Mouse (Mus musculus): Measurements from ENCODE around the gene Olfr1377. TPM values are rescaled to one million over a fixed set of nuclear protein-coding genes. Genes with fewer than 3 reads are reported as not detected.

Gene Olfr1377
- total RNA-seq, 2 experiments from 2014 or later, result not detected

Other genes starting within 250 kb of the Olfr1377 start
- 1 to 10 TPM; 3.8 to 5.0 TPM for gene Zfp354c, start 154.2 kb upstream of the Olfr1377 start, total RNA-seq (2021)
- gene Zfp879, start 140.4 kb upstream of the Olfr1377 start, total RNA-seq (2021), result 1 to 10 TPM; 1.5 to 1.6 TPM
- gene Grm6, start 131.3 kb upstream of the Olfr1377 start, total RNA-seq (2021), result not detected
- gene Zfp454, start 94.3 kb upstream of the Olfr1377 start, total RNA-seq (2021), result 1 to 10 TPM; 1.1 to 1.3 TPM
- 1 to 10 TPM; 3.1 TPM for gene Zfp2, start 65.8 kb upstream of the Olfr1377 start, total RNA-seq (2021)
- gene Zfp354b, start 50.3 kb upstream of the Olfr1377 start, total RNA-seq (2021), result 1 to 10 TPM; 1.4 TPM
- not detected for gene 4933414I15Rik, start 38.2 kb upstream of the Olfr1377 start, total RNA-seq (2021)
- not detected for gene Prop1, start 28.2 kb upstream of the Olfr1377 start, total RNA-seq (2021)
- not detected for gene Olfr1378, start 15.4 kb upstream of the Olfr1377 start, total RNA-seq (2021)
- not detected for gene Olfr51, start 21.6 kb downstream of the Olfr1377 start, total RNA-seq (2021)
- not detected for gene Olfr54, start 32.3 kb downstream of the Olfr1377 start, total RNA-seq (2021)
- gene Olfr1375, start 66.1 kb downstream of the Olfr1377 start, total RNA-seq (2021), result not detected
- 1 to 10 TPM; 1.4 to 1.8 TPM for gene Zfp354a, start 77.3 kb downstream of the Olfr1377 start, total RNA-seq (2021)
- not detected for gene Gm12569, start 238.5 kb downstream of the Olfr1377 start, total RNA-seq (2021)

Measured in heart, postnatal 36 days (tissue).